Mouse (Mus musculus) liver, adult (tissue): Measurements from ENCODE around the gene Snap47.

ENCODE experiments used
- GATA4 ChIP-seq: IDR thresholded peaks from 2 replicates; pipeline ENCODE4 v1.6.1; 2014; ENCODE audit warnings: mild to moderate bottlenecking, low read length; ENCODE audit not compliant: insufficient replicate concordance

Snap47 gene

GRCm38 (mm10) chr11:59397536-59398371 lies 53.2 kb downstream of the Snap47 start:
- TF ChIP-seq GATA4: no peak

GRCm38 (mm10) chr11:59394451-59394850 lies 56.5 kb downstream of the Snap47 start:
- TF ChIP-seq GATA4: no peak

DNA sequence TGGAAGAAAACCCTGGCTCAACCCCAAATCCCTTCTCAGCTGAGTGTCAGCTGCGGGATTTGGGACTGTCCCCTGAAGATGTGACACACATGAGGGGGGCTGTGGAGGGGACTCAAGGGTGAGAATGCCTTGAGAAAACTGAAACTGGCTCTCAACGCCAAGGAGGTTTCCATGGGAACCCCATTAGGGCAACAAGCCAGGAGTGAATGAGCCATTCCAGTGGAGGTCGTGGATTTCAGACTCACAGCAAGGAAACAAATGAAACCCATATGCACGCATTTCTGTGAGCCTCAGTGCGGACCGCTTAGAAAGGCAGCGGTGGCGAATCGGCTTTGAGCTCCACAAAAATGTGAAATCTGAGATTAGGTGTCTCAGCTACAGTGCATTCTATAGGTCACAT lies 57.4 kb downstream of the Snap47 start:
- TF ChIP-seq GATA4: no peak

GRCm38 (mm10) chr11:59392300-59392699 lies 58.7 kb downstream of the Snap47 start:
- no peak for TF ChIP-seq GATA4

- TF ChIP-seq GATA4: no peak
These were observed 60.5 kb downstream of the Snap47 start for GRCm38 (mm10) chr11:59390470-59390869.

DNA sequence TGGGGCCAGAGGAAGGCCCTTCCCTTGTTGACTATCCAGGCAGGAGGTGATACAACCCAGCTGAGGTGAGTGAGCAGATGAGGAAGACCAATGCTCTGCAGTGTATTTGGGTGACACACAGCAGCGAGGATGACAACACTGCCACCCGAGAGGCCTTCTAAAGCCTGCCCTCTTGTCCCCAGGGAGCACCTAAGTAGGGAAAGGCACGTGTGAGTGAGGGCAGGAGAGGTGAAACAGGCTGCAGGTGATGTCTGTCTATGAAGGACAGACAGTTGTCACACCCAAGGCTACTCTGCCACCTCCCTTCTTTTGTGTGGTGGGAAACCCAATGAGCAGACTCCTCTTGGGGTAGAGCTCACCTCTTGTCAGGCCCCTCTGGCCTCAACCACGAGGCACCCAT lies 61.4 kb downstream of the Snap47 start:
- TF ChIP-seq GATA4: no peak

- no peak for TF ChIP-seq GATA4
These were observed 62.2 kb downstream of the Snap47 start for GRCm38 (mm10) chr11:59388806-59389205.

- TF ChIP-seq GATA4: no peak
These were observed 63.5 kb downstream of the Snap47 start for GRCm38 (mm10) chr11:59387471-59387870.

- no peak for TF ChIP-seq GATA4
These were observed 65.9 kb downstream of the Snap47 start for GRCm38 (mm10) chr11:59385123-59385522.

GRCm38 (mm10) chr11:59384441-59384959 lies 66.5 kb downstream of the Snap47 start:
- no peak for TF ChIP-seq GATA4

- TF ChIP-seq GATA4: no peak
These were observed 71.4 kb downstream of the Snap47 start for GRCm38 (mm10) chr11:59379547-59379946.

GRCm38 (mm10) chr11:59377999-59378398 lies 73.0 kb downstream of the Snap47 start:
- TF ChIP-seq GATA4: no peak

DNA sequence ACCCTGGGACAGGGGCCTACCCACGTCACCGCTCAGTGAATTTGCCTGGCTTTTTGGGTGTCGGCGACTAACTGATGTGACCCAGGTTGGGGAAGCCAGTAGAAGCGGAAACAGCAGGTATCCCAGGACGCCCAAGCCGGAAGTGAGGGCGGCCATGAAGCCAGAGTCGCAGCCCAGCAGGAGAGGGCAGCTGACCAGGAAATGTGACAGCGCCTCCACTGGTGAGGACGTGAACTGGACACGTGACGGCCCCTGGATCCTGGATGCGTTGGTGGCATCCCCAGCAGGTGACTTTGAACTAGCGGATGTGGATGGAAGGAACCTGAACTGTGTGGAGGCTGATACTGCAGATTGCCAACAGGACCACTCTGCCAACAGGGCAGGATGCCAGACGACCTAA lies 75.5 kb downstream of the Snap47 start, which contains the start of gene Prss38:
Gene Prss38, minus strand, starts transcription at position 183 of the 400 bp plus-strand sequence.
- no peak for TF ChIP-seq GATA4

DNA sequence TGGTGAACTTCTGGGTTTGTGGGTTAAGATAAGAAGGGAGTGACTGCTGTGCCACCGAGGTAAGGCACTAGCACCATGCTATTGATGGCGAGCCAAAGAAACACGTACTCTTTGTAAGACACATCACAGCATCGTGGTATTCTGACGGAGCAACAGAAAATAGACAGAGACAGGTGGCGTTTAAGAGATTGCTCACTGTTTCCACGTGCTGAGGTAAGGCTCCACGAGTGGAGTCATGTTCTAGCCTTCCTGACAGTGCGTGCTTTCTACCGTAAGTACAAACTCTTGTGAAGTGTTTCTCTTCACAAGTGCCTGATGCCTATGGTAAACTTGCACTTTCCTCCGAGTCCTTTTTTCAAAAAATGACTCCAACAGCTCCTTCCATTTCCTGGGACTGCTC lies 81.1 kb downstream of the Snap47 start:
- no peak for TF ChIP-seq GATA4

GRCm38 (mm10) chr11:59366633-59367032 lies 84.4 kb downstream of the Snap47 start:
- TF ChIP-seq GATA4: no peak

GRCm38 (mm10) chr11:59366031-59366430 lies 85.0 kb downstream of the Snap47 start:
- TF ChIP-seq GATA4: no peak

GRCm38 (mm10) chr11:59364417-59364816 lies 86.6 kb downstream of the Snap47 start:
- no peak for TF ChIP-seq GATA4

GRCm38 (mm10) chr11:59364007-59364406 lies 87.0 kb downstream of the Snap47 start:
- no peak for TF ChIP-seq GATA4
